ENCODE assay signal across 8 mouse cellular contexts in genomic region chr1:80709299-80709698, GRCm38 (mm10). TPM values are rescaled to one million over a fixed set of nuclear protein-coding genes. Genes with fewer than 3 reads are reported as not detected.
DNase-seq lines count a peak whose midpoint lies in the region; ATAC-seq lines count a peak whose summit lies in the region.

No protein-coding gene starts in this region.

- no peaks in the 10 kb centered on the region for H3K9me3 ChIP-seq in forebrain, embryonic 13.5 days (replicated peaks)
- H3K9me3 ChIP-seq in forebrain, embryonic 10.5 days = no peaks in the 10 kb centered on the region
- H3K9me3 ChIP-seq in heart, embryonic 13.5 days = no peaks in the 10 kb centered on the region

- no peaks in the 10 kb centered on the region for H3K36me3 ChIP-seq in forebrain, embryonic 13.5 days (ENCODE audit: poor library complexity, severe bottlenecking)
- no peaks in the 10 kb centered on the region for H3K36me3 ChIP-seq in forebrain, embryonic 10.5 days (replicated peaks)
- no peaks in the 10 kb centered on the region for H3K36me3 ChIP-seq in heart, embryonic 13.5 days

- DNase-seq in forebrain, embryonic 10.5 days (ENCODE audit: extremely low spot score, low spot score) = no peak
- peak; percentile 83 for DNase-seq in brain, adult 2 months (ENCODE audit: low read depth, low spot score)
- peak; percentile 25 to 36 for DNase-seq in layer of hippocampus, postnatal 36 days
- peak; percentile 46 for DNase-seq in telencephalon, adult 2 months (ENCODE audit: low read depth, low spot score)
- DNase-seq in adrenal gland, adult (ENCODE audit: inconsistent age in 2 of 2, low spot score in 1 of 2) = no peak
- DNase-seq in urinary bladder, postnatal 25 days (ENCODE audit: low spot score) = no peak

- H3K4me3 ChIP-seq in forebrain, embryonic 13.5 days = no peak overlapping the region
- H3K4me3 ChIP-seq in forebrain, embryonic 10.5 days = no peak overlapping the region
- H3K4me3 ChIP-seq in heart, embryonic 13.5 days = peak overlapping the region; percentile 27

- no peak overlapping the region for H3K9ac ChIP-seq in forebrain, embryonic 13.5 days
- no peak overlapping the region for H3K9ac ChIP-seq in heart, embryonic 13.5 days

- H3K27ac ChIP-seq in forebrain, embryonic 13.5 days = no peak overlapping the region
- no peak overlapping the region for H3K27ac ChIP-seq in forebrain, embryonic 10.5 days
- H3K27ac ChIP-seq in heart, embryonic 13.5 days (replicated peaks) = peak overlapping the region; percentile 53

- 0 out of 2 replicates have a peak, but pooled peaks have one; percentile 27 for ATAC-seq in forebrain, embryonic 13.5 days
- ATAC-seq in heart, embryonic 13.5 days (ENCODE audit: extremely low read depth, insufficient number of reproducible peaks, low FRiP score, low TSS enrichment) = no peak

- WGBS in forebrain, embryonic 13.5 days = 84% methylated on average over 14 of the region's 14 CpGs
- 89% methylated on average over 14 of the region's 14 CpGs for WGBS in forebrain, embryonic 10.5 days
- 39% methylated on average over 14 of the region's 14 CpGs for WGBS in heart, embryonic 13.5 days

- H3K4me2 ChIP-seq in forebrain, embryonic 13.5 days = no peak overlapping the region
- peak overlapping the region; percentile 53 for H3K4me2 ChIP-seq in heart, embryonic 13.5 days

- H3K4me1 ChIP-seq in forebrain, embryonic 13.5 days = peaks cover 6% of the 10 kb centered on the region; the same call in 1 of the 2 replicates
- no peaks in the 10 kb centered on the region for H3K4me1 ChIP-seq in forebrain, embryonic 10.5 days
- H3K4me1 ChIP-seq in heart, embryonic 13.5 days = peaks cover 35% of the 10 kb centered on the region

- H3K27me3 ChIP-seq in forebrain, embryonic 13.5 days = no peaks in the 10 kb centered on the region
- no peaks in the 10 kb centered on the region for H3K27me3 ChIP-seq in forebrain, embryonic 10.5 days (ENCODE audit: poor library complexity, severe bottlenecking)
- no peaks in the 10 kb centered on the region for H3K27me3 ChIP-seq in heart, embryonic 13.5 days (replicated peaks)

RNA-seq across cellular contexts. Expression of gene Dock10, which starts 49.0 kb away (rescaled TPM):
- 1.3 and 2.2 TPM in 2 replicates for polyA plus RNA-seq in forebrain, embryonic 13.5 days (2015; fragmentation: Nextera tagmentation; extraction: Ambion mirVana)
- polyA plus RNA-seq in forebrain, embryonic 10.5 days (2016; fragmentation: Nextera tagmentation; extraction: Ambion mirVana) = 1.7 and 1.8 TPM in 2 replicates
- 2.7 and 2.8 TPM in 2 replicates for polyA plus RNA-seq in heart, embryonic 13.5 days (2015; fragmentation: Nextera tagmentation; extraction: Ambion mirVana)
- 100 to 1,000 TPM in 1 of 2 experiments, 10 to 100 TPM in 1; 86.0 to 111 TPM for total RNA-seq in layer of hippocampus, postnatal 36 days (2021)

Comparison
In these comparisons a context has a peak if more than half of its experiments do, and no peak if none do; other contexts are left out.
1. DNase-seq: peak in brain, adult 2 months (single experiment), layer of hippocampus, postnatal 36 days (2 of 2) and telencephalon, adult 2 months (single experiment); none in forebrain, embryonic 10.5 days (single experiment), adrenal gland, adult (0 of 2) and urinary bladder, postnatal 25 days (single experiment).